Mouse (Mus musculus) activated CD4-positive, CD25-positive, alpha-beta regulatory T cell (primary cell): ENCODE results near the gene Zfp983. TPM values are rescaled to one million over a fixed set of nuclear protein-coding genes. Genes with fewer than 3 reads are reported as not detected.

Experiments
- polyA plus RNA-seq, 2 experiments: library from polyadenylated mRNA; unstranded; fragments of 100-300 nt; shearing (Covaris generic); gene quantifications; one replicate each; pipeline ENCODE4 v1.2.1; 2017

Gene Zfp983
- polyA plus RNA-seq, result 10 to 100 TPM in 1 of 2 experiments, 1 to 10 TPM in 1; 5.0 to 11.2 TPM

DNA sequence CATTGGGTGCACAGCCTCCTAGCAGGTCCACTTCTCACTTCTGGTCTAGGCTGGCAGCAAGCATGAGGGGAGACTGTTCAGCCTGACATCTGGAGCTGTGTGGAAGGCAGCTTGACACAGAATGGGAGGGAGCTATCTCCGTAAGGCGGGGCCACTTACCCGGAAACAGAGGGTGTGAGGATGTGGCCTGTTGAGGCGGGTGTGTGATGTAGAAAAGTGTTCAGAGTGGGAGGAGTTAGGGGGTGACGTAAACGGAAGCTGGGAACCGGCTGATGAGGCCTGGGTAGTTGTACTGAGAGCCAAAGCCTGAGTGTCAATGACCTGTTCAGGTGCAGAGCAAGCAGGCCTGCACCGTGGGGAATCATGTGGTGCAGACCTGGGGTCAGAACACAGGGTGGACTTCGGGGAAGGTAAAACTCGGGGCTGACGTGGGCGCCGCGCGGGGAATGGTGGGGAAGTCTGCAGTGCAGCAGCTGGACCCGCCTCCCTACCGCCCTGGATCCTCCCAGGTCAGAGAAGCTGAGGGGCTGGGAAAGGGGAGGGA is at the start of gene Zfp983:
Zfp983 (plus strand) TSS at position 261 of the 544 bp plus-strand sequence.

DNA sequence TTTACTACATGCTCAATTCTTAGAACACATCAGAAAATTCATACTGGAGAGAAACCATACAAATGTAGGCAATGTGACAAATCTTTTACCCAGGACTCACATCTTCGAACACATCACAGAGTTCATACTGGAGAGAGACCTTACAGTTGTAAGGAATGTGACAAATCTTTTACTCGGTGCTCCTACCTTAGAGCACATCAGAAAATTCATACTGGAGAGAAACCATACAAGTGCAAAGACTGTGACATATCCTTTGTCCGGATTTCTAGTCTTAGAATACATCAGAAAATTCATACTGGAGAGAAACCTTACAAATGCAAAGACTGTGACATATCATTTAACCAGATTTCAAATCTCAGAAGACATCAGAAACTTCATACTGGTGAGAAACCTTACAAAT is 41.1 kb downstream of the Zfp983 start, which contains the start of gene Gm10226:
Gm10226 (plus strand) TSS at position 301 of the 400 bp plus-strand sequence.

GRCm38 (mm10) chr17:21707343-21707996 is 57.0 kb downstream of the Zfp983 start, which contains the start of gene Zfp760:
TSS of gene Zfp760 (plus strand) at chr17:21707741.

Other genes with a start within 250 kb of the Zfp983 start
- 10 to 100 TPM in 1 of 2 experiments, 1 to 10 TPM in 1; 8.1 to 12.3 TPM for gene Zfp54, start 227.4 kb upstream of the Zfp983 start, polyA plus RNA-seq
- 10 to 100 TPM; 31.9 to 34.3 TPM for gene Zfp51, start 200.2 kb upstream of the Zfp983 start, polyA plus RNA-seq
- 10 to 100 TPM; 61.3 to 66.0 TPM for gene Zfp53, start 161.6 kb upstream of the Zfp983 start, polyA plus RNA-seq
- gene Zfp52, start 115.1 kb upstream of the Zfp983 start, polyA plus RNA-seq, result 10 to 100 TPM; 14.6 to 24.7 TPM
- 1 to 10 TPM; 2.8 to 5.3 TPM for gene Zfp948, start 83.6 kb upstream of the Zfp983 start, polyA plus RNA-seq
- gene Gm10226, start 41.2 kb downstream of the Zfp983 start, polyA plus RNA-seq, result 10 to 100 TPM; 10.7 to 13.6 TPM
- gene Zfp760, start 57.1 kb downstream of the Zfp983 start, polyA plus RNA-seq, result 1 to 10 TPM; 2.8 to 6.4 TPM
- gene Zfp229, start 80.2 kb downstream of the Zfp983 start, polyA plus RNA-seq, result under 1 TPM in 1 of 2 experiments, not detected in 1; 0.31 TPM
- gene Zfp820, start 195.1 kb downstream of the Zfp983 start, polyA plus RNA-seq, result under 1 TPM; 0.11 to 0.35 TPM